24 mouse cellular contexts compared by ENCODE assay signal in the genomic region with DNA sequence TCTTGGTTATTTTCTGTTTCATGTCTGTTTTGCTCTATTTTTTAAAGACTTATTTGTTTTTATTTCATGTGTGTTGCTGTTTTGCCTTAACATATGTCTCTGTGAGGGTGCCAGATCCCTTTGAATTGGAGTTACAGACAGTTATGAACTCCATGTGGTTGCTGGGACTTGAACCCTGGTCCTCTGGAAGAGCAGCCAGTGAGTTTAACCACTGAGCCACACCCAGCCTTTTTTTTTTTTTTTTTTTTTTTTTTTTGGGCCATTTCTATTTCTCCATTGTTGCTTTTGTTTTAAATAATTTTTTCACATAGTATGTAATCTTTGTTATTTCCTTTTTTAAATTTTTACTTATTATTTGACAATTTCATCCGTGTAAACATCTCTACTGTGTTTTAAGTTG.
"Had no signal": no experiment of that assay in that cellular context is flagged by ENCODE, and none has a peak within 500 bp of the region (broad histone marks: within the 10 kb centered on the region; RNA-seq: fewer than 3 reads in every experiment).

No protein-coding gene starts in this region.

- H3K27me3 ChIP-seq: heart, embryonic 13.5 days; heart, embryonic 15.5 days; hindbrain, embryonic 13.5 days; hindbrain, embryonic 15.5 days; kidney, embryonic 15.5 days; limb, embryonic 12.5 days had no signal

- H3K4me2 ChIP-seq: heart, embryonic 11.5 days; heart, embryonic 13.5 days; heart, embryonic 15.5 days; hindbrain, embryonic 13.5 days; hindbrain, embryonic 15.5 days; kidney, embryonic 15.5 days; limb, embryonic 12.5 days had no signal

- H3K27ac ChIP-seq: heart, adult 2 months; heart, embryonic 13.5 days; heart, embryonic 15.5 days; hindbrain, embryonic 13.5 days; hindbrain, embryonic 15.5 days; hindbrain, postnatal 0 days; kidney, embryonic 15.5 days; kidney, postnatal 0 days; limb, embryonic 12.5 days had no signal

- H3K9ac ChIP-seq: heart, embryonic 13.5 days; heart, embryonic 15.5 days; hindbrain, embryonic 13.5 days; hindbrain, embryonic 15.5 days; kidney, embryonic 15.5 days; limb, embryonic 12.5 days had no signal

- H3K36me3 ChIP-seq: heart, embryonic 13.5 days; heart, embryonic 15.5 days; hindbrain, embryonic 13.5 days; hindbrain, embryonic 15.5 days; kidney, embryonic 15.5 days; limb, embryonic 12.5 days had no signal

- H3K9me3 ChIP-seq: heart, embryonic 13.5 days; heart, embryonic 15.5 days; hindbrain, embryonic 13.5 days; hindbrain, embryonic 15.5 days; kidney, embryonic 15.5 days; limb, embryonic 12.5 days had no signal

- ATAC-seq: hindbrain, postnatal 0 days; intestine, embryonic 16.5 days had no signal

- H3K4me3 ChIP-seq: heart, adult 2 months; heart, embryonic 13.5 days; heart, embryonic 15.5 days; hindbrain, embryonic 13.5 days; hindbrain, embryonic 15.5 days; kidney, embryonic 15.5 days; limb, embryonic 12.5 days had no signal

- DNase-seq: gastrocnemius, postnatal 14 days; gastrocnemius, postnatal 36 days; heart, adult 11 months; heart, adult 2 months; heart, postnatal 14 days; heart, postnatal 36 days; kidney, adult 11 months; kidney, adult 2 months; kidney, adult 9 months; kidney, postnatal 14 days; kidney, postnatal 36 days; layer of hippocampus, adult 9-11 months; layer of hippocampus, postnatal 36 days; left cerebral cortex, postnatal 4 days had no signal
